Mouse (Mus musculus): ENCODE results near the gene Arhgef39. TPM values are rescaled to one million over a fixed set of nuclear protein-coding genes. Genes with fewer than 3 reads are reported as not detected.
A peak's percentile ranks its signal among the peaks of the same experiment; 100 is the strongest.

Arhgef39 gene
- polyA plus RNA-seq, 1 experiment from 2014 or later, result 27.0 TPM

DNA sequence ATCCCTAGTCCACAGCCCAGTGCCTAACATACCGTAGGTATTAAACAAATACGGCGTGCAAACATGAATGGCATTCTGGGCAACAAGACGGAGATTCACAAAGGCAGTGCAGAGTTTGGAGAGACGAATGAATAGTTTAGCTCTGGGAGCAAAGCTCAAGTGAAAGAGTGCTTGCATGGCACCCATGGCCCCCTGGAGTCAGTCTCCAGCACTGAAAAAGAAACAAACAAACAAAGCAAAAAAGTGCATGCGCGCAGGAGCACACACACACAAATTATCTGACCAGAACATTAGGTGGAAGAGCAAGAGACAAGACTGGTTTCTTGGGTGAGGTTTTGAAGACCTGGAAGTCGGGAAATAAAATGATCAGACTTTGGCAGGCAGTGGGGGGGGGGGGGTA, 6.6 kb upstream of the Arhgef39 start:
- H3K27ac ChIP-seq, result no peak overlapping the region
- 69% methylated on average over 8 of the region's 8 CpGs for WGBS
- H3K36me3 ChIP-seq, result no peaks in the 10 kb centered on the region
- H3K4me1 ChIP-seq, result peaks cover 17% of the 10 kb centered on the region
- no peak overlapping the region for H3K9ac ChIP-seq
- no peaks in the 10 kb centered on the region for H3K9me3 ChIP-seq
- no peak for ATAC-seq (ENCODE audit: low FRiP score, low read depth)
- no peak overlapping the region for H3K4me2 ChIP-seq (replicated peaks)
- H3K4me3 ChIP-seq, result no peak overlapping the region
- peaks cover 36% of the 10 kb centered on the region for H3K27me3 ChIP-seq (replicated peaks)

DNA sequence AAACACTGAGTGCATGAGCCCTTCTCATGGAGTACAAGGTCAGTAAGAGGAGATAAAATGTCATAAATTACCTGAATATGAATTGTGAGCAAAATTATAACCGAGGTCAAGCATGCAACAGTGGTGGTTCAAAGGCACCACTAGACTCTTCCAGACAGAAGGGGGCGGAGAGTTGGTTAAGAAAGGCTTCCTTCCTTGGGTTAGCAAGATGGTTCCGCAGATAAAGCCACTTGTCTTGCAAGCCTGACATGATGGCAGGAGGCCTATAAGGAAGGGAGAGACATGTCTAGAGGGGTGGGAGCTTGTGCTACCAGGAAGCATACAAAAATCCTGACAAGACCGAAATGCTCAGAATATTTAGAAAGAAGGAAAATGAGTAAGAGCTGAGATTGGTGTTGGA, 4.8 kb upstream of the Arhgef39 start:
- peaks cover 16% of the 10 kb centered on the region for H3K4me1 ChIP-seq
- H3K4me2 ChIP-seq (replicated peaks), result no peak overlapping the region
- no peak overlapping the region for H3K4me3 ChIP-seq
- H3K9me3 ChIP-seq, result no peaks in the 10 kb centered on the region
- H3K36me3 ChIP-seq, result no peaks in the 10 kb centered on the region
- no peak overlapping the region for H3K9ac ChIP-seq
- H3K27me3 ChIP-seq (replicated peaks), result peaks cover 34% of the 10 kb centered on the region
- H3K27ac ChIP-seq, result no peak overlapping the region
- no peak for ATAC-seq (ENCODE audit: low FRiP score, low read depth)
- 86% methylated on average over 4 of the region's 4 CpGs for WGBS

DNA sequence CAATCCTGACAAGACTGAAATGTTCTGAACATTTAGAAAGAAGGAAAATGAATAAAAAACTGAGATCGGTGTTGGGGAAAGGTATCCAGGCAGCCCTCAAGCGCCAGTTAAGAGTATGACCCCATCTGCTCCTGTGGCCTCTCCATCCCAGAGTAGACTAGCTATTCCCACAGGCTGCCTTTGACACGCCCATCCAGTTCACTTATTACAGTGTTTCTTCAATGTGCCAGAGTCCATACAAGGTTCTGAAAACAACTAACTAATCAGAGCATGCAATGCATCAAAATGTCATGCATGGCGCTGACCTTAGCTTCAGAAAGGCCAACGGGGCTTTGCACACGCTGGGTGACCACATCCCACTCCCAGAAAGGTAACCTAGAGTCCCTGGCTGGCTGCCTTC, 4.0 kb upstream of the Arhgef39 start:
- Histone ChIP-seq H3K4me3 (no peak overlapping the region), H3K36me3 (no peaks in the 10 kb centered on the region), H3K27me3 (replicated peaks) (peaks cover 26% of the 10 kb centered on the region), H3K27ac (no peak overlapping the region), H3K9ac (no peak overlapping the region), H3K9me3 (no peaks in the 10 kb centered on the region), H3K4me1 (peaks cover 17% of the 10 kb centered on the region), H3K4me2 (replicated peaks) (no peak overlapping the region)
- no peak for ATAC-seq (ENCODE audit: low FRiP score, low read depth)
- WGBS, result 88% methylated on average over 6 of the region's 6 CpGs

DNA sequence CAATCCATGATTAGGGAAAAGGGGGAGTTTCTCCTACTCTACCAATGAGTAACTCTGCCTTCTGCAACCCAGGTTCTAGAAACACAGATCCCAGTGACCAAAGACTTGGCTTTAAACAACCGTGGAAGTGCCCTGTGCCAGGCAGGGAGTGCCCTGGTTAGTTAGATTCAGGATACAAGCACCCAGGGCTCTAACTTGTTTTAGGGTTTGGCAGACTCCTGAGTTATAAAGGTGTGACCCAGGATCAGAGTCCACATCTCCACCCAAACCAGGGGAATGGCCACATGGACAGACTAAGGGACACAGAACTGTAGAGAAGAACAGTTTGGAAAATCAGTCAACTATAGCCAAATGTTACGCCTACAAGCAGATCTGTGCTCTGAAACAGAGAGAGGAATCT, 3.5 kb upstream of the Arhgef39 start:
- Histone ChIP-seq H3K4me2 (replicated peaks) (no peak overlapping the region), H3K27me3 (replicated peaks) (peaks cover 22% of the 10 kb centered on the region), H3K36me3 (no peaks in the 10 kb centered on the region), H3K4me1 (peaks cover 17% of the 10 kb centered on the region), H3K9ac (no peak overlapping the region), H3K4me3 (no peak overlapping the region), H3K9me3 (no peaks in the 10 kb centered on the region), H3K27ac (no peak overlapping the region)
- no peak for ATAC-seq (ENCODE audit: low FRiP score, low read depth)
- WGBS, result 73% methylated on average over 2 of the region's 2 CpGs

DNA sequence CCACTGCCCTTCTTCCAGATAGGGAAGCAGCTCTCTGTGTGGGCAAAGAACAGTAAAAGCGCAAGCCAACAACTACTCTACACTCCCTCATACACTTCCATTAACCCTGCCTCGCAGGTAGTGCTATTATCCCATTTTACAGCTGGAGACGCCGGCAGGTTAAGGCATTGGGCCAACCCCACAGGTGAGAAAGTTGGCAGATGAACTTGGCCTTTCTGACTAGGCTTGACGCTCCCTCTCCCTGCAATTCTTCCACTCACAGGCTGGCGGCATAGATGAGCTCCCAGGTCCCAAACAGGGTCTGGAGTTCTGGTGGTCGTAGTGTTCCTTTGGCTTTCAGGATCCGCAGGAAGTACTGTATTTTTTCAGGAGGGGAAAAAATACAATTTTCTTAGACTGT, 512 bp downstream of the Arhgef39 start:
- H3K27me3 ChIP-seq (replicated peaks), result peaks cover 5% of the 10 kb centered on the region; the same call in 1 of the 2 replicates
- WGBS, result 13% methylated on average over 8 of the region's 8 CpGs
- peaks cover 34% of the 10 kb centered on the region for H3K4me1 ChIP-seq
- no peaks in the 10 kb centered on the region for H3K9me3 ChIP-seq
- peak; percentile 54; the same call in 1 of the 2 replicates for ATAC-seq (ENCODE audit: low FRiP score, low read depth)
- no peak overlapping the region for H3K27ac ChIP-seq
- H3K4me3 ChIP-seq, result peak overlapping the region; percentile 57
- H3K4me2 ChIP-seq (replicated peaks), result peak overlapping the region; percentile 80
- peak overlapping the region; percentile 59 for H3K9ac ChIP-seq
- H3K36me3 ChIP-seq, result peaks cover 11% of the 10 kb centered on the region; the same call in 1 of the 2 replicates

DNA sequence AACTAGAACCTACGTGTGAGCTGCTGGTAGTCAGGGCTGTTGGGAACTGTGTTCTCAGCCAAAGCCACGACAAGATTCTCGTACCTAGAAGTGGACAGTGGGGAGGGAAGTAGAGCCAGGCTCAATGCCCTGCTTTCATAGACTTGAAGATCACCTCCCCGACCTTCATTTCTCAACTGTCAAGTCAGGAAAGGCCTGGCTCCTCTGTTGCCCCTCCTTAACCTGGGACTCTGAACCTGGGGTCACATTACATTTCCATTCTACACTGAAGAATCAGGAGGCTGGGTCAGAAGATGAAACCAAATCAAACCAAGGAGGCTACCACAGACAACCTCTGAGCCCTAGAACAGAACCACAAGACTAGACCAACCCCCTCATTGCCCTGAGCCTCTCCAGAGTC, 1.5 kb downstream of the Arhgef39 start:
- Histone ChIP-seq H3K36me3 (peaks cover 11% of the 10 kb centered on the region; the same call in 1 of the 2 replicates), H3K4me3 (peak overlapping the region; percentile 57; the same call in 1 of the 2 replicates), H3K9me3 (no peaks in the 10 kb centered on the region), H3K4me1 (peaks cover 36% of the 10 kb centered on the region), H3K4me2 (replicated peaks) (peak overlapping the region; percentile 80), H3K27ac (no peak overlapping the region), H3K27me3 (replicated peaks) (peaks cover 5% of the 10 kb centered on the region; the same call in 1 of the 2 replicates), H3K9ac (0 out of 2 replicates have a peak overlapping the region, but pooled peaks have one; percentile 26)
- WGBS, result 75% methylated on average over 4 of the region's 4 CpGs
- no peak for ATAC-seq (ENCODE audit: low FRiP score, low read depth)

DNA sequence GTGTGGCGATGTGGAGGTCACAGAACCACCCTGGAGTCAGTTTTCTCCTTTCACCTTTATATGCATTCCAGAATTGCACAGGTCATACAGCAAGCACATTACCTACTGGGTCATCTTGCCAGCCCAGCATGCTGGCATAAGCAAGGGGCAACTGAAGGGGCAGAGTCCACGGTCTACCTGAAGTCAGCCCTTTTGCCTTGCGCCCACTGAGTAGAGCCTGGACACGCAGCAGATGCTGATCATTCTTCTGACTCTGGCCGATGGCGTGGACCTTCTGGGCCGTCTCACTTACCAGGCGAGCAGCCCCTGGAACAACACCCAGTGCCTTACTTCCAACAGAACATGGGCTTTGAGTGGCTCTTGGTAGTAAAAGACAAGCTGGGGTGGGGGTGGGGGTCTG, 2.1 kb downstream of the Arhgef39 start:
- H3K4me3 ChIP-seq, result 0 out of 2 replicates have a peak overlapping the region, but pooled peaks have one; percentile 57
- no peak overlapping the region for H3K9ac ChIP-seq
- peaks cover 5% of the 10 kb centered on the region; the same call in 1 of the 2 replicates for H3K27me3 ChIP-seq (replicated peaks)
- no peaks in the 10 kb centered on the region for H3K9me3 ChIP-seq
- H3K4me1 ChIP-seq, result peaks cover 36% of the 10 kb centered on the region
- H3K36me3 ChIP-seq, result peaks cover 11% of the 10 kb centered on the region; the same call in 1 of the 2 replicates
- peak overlapping the region; percentile 80 for H3K4me2 ChIP-seq (replicated peaks)
- 95% methylated on average over 8 of the region's 8 CpGs for WGBS
- no peak overlapping the region for H3K27ac ChIP-seq
- no peak for ATAC-seq (ENCODE audit: low FRiP score, low read depth)

DNA sequence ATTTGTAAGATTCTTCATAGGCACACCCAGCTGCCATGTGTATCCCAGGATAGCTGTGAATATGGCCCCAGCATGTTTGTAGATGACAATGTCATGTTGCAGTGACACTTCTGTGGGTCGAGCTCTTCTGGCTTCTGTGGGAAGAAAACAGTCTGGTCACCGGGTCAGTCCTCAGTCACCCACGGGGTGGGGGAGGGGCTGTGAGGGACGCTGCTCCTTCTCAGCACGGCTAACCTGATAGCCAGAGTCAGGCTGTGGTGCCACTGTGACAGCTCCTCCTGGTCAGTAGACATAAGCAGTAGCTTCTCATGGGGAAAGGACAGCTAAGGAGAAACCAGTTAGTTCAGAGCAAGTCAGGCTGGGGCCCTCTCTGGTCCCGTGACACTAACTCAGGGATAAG, 2.9 kb downstream of the Arhgef39 start:
- Histone ChIP-seq H3K4me3 (no peak overlapping the region), H3K27me3 (replicated peaks) (no peaks in the 10 kb centered on the region), H3K36me3 (peaks cover 11% of the 10 kb centered on the region; the same call in 1 of the 2 replicates), H3K27ac (no peak overlapping the region), H3K4me1 (peaks cover 36% of the 10 kb centered on the region), H3K4me2 (replicated peaks) (no peak overlapping the region), H3K9ac (no peak overlapping the region), H3K9me3 (no peaks in the 10 kb centered on the region)
- no peak for ATAC-seq (ENCODE audit: low FRiP score, low read depth)
- WGBS, result 69% methylated on average over 6 of the region's 6 CpGs

DNA sequence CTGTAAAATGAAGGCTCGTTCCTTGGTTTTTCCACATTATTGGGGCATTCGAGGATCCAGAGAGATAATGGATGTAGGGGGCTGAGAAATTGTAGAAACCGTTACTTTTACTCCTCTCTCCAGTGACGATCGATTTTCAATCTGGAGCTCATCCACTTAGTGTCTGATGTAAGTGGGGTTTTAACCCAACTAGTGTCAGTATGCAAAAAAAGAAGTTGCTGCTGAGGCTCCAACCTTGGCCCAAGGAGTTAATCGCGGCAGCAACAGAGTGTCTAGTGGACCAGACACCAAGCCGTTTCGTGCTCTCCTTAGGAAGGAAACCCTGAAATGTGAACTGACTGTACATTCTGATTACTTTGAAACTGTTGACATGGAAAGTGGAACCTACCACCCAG, 5.7 kb downstream of the Arhgef39 start:
- Histone ChIP-seq H3K4me2 (replicated peaks) (peak overlapping the region; percentile 73), H3K9ac (peak overlapping the region; percentile 69), H3K9me3 (no peaks in the 10 kb centered on the region), H3K27ac (peak overlapping the region; percentile 54; the same call in 1 of the 2 replicates), H3K36me3 (peaks cover 11% of the 10 kb centered on the region; the same call in 1 of the 2 replicates), H3K4me1 (peaks cover 30% of the 10 kb centered on the region), H3K27me3 (replicated peaks) (no peaks in the 10 kb centered on the region), H3K4me3 (peak overlapping the region; percentile 76)
- ATAC-seq (ENCODE audit: low FRiP score, low read depth), result no peak
- WGBS, result 3% methylated on average over 9 of the region's 9 CpGs

DNA sequence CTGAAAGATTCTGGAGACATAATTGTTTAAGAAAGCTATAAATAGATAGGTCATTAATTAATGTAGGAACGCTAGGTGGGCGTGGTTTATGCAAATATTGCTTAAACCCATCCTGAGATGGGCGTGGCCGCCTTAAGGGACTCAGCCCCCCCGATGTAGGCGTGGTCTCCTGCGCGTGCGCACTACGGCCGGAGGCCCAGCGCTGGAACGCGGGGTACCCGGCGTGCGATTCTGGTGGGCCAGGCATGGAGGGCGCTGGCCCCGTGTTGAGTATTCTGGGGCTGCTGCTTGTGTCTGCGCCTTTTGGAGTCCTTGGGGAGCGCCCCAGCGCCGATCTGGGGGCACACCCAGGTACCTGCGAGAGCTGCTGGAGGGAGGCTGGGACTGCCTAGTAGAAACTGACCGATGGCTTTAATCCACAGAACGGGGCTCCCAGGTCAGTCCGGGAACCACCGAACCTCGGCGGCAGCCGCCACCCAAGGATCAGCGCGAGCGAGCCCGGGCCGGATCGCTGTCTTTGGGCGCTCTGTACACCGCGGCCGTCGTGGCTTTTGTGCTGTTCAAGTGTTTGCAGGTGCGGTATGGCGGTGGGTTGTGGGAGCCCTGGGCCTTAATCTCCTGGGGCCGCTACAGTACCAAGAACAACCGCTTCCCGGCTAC, 6.2 kb downstream of the Arhgef39 start:
- peak; percentile 91 for ATAC-seq (ENCODE audit: low FRiP score, low read depth)
- Histone ChIP-seq H3K27ac (peak overlapping the region; percentile 54; the same call in 1 of the 2 replicates), H3K36me3 (peaks cover 11% of the 10 kb centered on the region; the same call in 1 of the 2 replicates), H3K9ac (peak overlapping the region; percentile 69), H3K9me3 (no peaks in the 10 kb centered on the region), H3K4me1 (peaks cover 25% of the 10 kb centered on the region), H3K4me3 (peak overlapping the region; percentile 76), H3K4me2 (replicated peaks) (peak overlapping the region; percentile 73), H3K27me3 (replicated peaks) (no peaks in the 10 kb centered on the region)
- under 1% methylated on average over 47 of the region's 47 CpGs for WGBS

DNA sequence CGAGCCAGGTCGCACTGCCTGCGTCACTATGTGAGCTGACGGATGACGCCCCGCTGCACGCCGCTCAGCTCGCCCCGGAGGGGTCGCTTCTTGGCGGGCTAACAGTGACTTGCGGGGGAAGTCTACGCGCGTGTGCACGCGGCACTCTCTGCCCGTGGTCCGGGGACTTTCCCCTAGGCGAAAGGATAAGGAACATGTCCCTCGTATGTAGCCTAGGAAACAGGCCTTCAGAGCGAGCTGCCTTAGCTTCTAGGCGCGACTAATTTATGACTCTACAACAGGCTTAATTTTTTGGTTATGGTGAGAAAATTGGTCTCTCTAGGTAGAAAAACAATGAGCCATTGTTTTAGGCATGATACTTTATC, 6.7 kb downstream of the Arhgef39 start, which contains the start of gene Ccdc107:
TSS of gene Ccdc107 (plus strand) at position 80 of the 365 bp plus-strand sequence.
- H3K4me1 ChIP-seq, result peaks cover 20% of the 10 kb centered on the region
- peaks cover 11% of the 10 kb centered on the region; the same call in 1 of the 2 replicates for H3K36me3 ChIP-seq
- under 1% methylated on average over 25 of the region's 25 CpGs for WGBS
- peak within 1 kb of the TSS; percentile 54; the same call in 1 of the 2 replicates for H3K27ac ChIP-seq
- H3K4me3 ChIP-seq, result peak within 1 kb of the TSS; percentile 76
- H3K4me2 ChIP-seq (replicated peaks), result peak within 1 kb of the TSS; percentile 73
- no peaks in the 10 kb centered on the region for H3K9me3 ChIP-seq
- H3K9ac ChIP-seq, result peak within 1 kb of the TSS; percentile 69
- H3K27me3 ChIP-seq (replicated peaks), result no peaks in the 10 kb centered on the region
- peak; percentile 96 for ATAC-seq (ENCODE audit: low FRiP score, low read depth)

DNA sequence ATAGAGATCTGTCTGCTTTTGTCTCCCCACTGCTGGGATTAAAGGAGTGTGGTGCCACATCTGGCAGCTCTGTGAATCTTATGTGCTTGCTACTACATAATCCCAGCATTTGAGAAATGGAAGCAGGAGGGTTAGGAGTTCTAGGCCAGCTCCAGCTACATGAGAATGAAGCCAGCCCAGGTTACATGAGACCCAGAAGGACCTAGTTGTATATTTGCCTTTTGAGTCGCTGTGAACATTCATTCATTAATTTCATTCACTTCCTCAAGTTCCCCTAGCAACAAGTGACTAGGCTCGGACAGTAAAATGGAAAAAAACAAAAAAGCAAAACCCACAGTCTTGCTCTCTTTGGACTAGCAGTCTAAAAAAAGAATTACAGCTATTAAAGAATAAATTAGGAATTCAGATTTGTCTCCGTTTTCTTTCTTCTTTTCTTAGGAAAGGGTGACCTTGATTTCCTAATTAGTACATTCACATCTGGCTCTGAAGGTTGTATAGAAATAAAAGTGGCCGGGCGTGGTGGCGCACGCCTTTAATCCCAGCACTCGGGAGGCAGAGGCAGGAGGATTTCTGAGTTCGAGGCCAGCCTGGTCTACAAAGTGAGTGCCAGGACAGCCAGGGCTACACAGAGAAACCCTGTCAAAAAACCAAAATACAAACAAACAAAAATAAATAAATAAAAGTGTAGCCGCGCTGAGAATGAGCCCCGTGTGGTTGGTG, 7.2 kb downstream of the Arhgef39 start:
- Histone ChIP-seq H3K27me3 (replicated peaks) (no peaks in the 10 kb centered on the region), H3K36me3 (peaks cover 11% of the 10 kb centered on the region; the same call in 1 of the 2 replicates), H3K9ac (no peak overlapping the region), H3K9me3 (no peaks in the 10 kb centered on the region), H3K4me1 (peaks cover 14% of the 10 kb centered on the region), H3K27ac (no peak overlapping the region; the same call in 1 of the 2 replicates), H3K4me3 (peak overlapping the region; percentile 24; the same call in 1 of the 2 replicates), H3K4me2 (replicated peaks) (peak overlapping the region; percentile 73)
- 46% methylated on average over 12 of the region's 12 CpGs for WGBS
- no peak for ATAC-seq (ENCODE audit: low FRiP score, low read depth)
